Mouse (Mus musculus): Measurements from ENCODE around the gene Nod2.
"Not testable (repeated sequence)": the region's sequence is repeated elsewhere in the genome, so short reads cannot be mapped to it uniquely, and the experiment has no call there.

The Nod2 gene

GRCm38 (mm10) chr8:88633343-88633765 lies 13.8 kb upstream of the Nod2 start:
- DNase-seq: no peak

- peak; percentile 53 for DNase-seq
These were observed 11.4 kb upstream of the Nod2 start, which contains the start of gene Snx20 for GRCm38 (mm10) chr8:88635474-88636397. Snx20 (minus strand) TSS chr8:88636128.

- no peak for DNase-seq
These were observed 9.8 kb upstream of the Nod2 start for GRCm38 (mm10) chr8:88637092-88638000.

GRCm38 (mm10) chr8:88638908-88639307 lies 8.2 kb upstream of the Nod2 start:
- no peak for DNase-seq

GRCm38 (mm10) chr8:88642734-88643564 lies 4.2 kb upstream of the Nod2 start:
- no peak for DNase-seq

GRCm38 (mm10) chr8:88648322-88648721 lies 1.2 kb downstream of the Nod2 start:
- no peak for DNase-seq

- DNase-seq: no peak
These were observed 3.0 kb downstream of the Nod2 start for GRCm38 (mm10) chr8:88650016-88650708.

- not testable (repeated sequence) for DNase-seq
These were observed 4.0 kb downstream of the Nod2 start for GRCm38 (mm10) chr8:88651122-88651521.

- DNase-seq: no peak
These were observed 8.2 kb downstream of the Nod2 start for GRCm38 (mm10) chr8:88655334-88655733.

- DNase-seq: no peak
These were observed 12.8 kb downstream of the Nod2 start for GRCm38 (mm10) chr8:88659873-88660272.

- DNase-seq: no peak
These were observed 15.3 kb downstream of the Nod2 start for GRCm38 (mm10) chr8:88662401-88662821.

- no peak for DNase-seq
These were observed 17.0 kb downstream of the Nod2 start for GRCm38 (mm10) chr8:88664121-88664520.

GRCm38 (mm10) chr8:88664947-88665346 lies 17.8 kb downstream of the Nod2 start:
- DNase-seq: no peak

GRCm38 (mm10) chr8:88666435-88666834 lies 19.3 kb downstream of the Nod2 start:
- DNase-seq: no peak

- DNase-seq: peak; percentile 58
These were observed 21.4 kb downstream of the Nod2 start for GRCm38 (mm10) chr8:88668400-88669086.

- peak; percentile 62 for DNase-seq
These were observed 23.7 kb downstream of the Nod2 start for GRCm38 (mm10) chr8:88670782-88671181.

- no peak for DNase-seq
These were observed 24.5 kb downstream of the Nod2 start for GRCm38 (mm10) chr8:88671575-88671974.

- DNase-seq: no peak
These were observed 26.7 kb downstream of the Nod2 start for GRCm38 (mm10) chr8:88673859-88674258.

- DNase-seq: no peak
These were observed 28.5 kb downstream of the Nod2 start for GRCm38 (mm10) chr8:88675372-88676165.

GRCm38 (mm10) chr8:88677071-88677470 lies 30.0 kb downstream of the Nod2 start:
- DNase-seq: no peak
